Mouse (Mus musculus): ENCODE measurements around the gene Cep57.
"Not testable (repeated sequence)": the region's sequence is repeated elsewhere in the genome, so short reads cannot be mapped to it uniquely, and the experiment has no call there.

The Cep57 gene

GRCm38 (mm10) chr9:13790864-13791263 lies 36.0 kb downstream of the Cep57 start:
- DNase-seq = not testable (repeated sequence)

- DNase-seq = no peak
Measured at GRCm38 (mm10) chr9:13781985-13782384, 44.9 kb downstream of the Cep57 start.

- DNase-seq = no peak
Measured at GRCm38 (mm10) chr9:13774732-13775131, 52.2 kb downstream of the Cep57 start.

GRCm38 (mm10) chr9:13766570-13766969 lies 60.3 kb downstream of the Cep57 start:
- no peak for DNase-seq

GRCm38 (mm10) chr9:13765624-13766023 lies 61.3 kb downstream of the Cep57 start:
- no peak for DNase-seq

- DNase-seq = no peak
Measured at GRCm38 (mm10) chr9:13760430-13760829, 66.5 kb downstream of the Cep57 start.
